Mouse (Mus musculus) ES-E14 (cell line): ENCODE results near the gene Flnb.

Source experiments
- CHD2 ChIP-seq: IDR thresholded peaks from 2 replicates; pipeline ENCODE4 v1.6.1; 2014; ENCODE audit warnings: mild to moderate bottlenecking, low read depth, low read length, inconsistent platforms
- MAFK ChIP-seq: IDR thresholded peaks from 2 replicates; pipeline ENCODE4 v1.6.1; 2014; ENCODE audit warnings: mild to moderate bottlenecking, low read depth, low read length, inconsistent platforms; ENCODE audit not compliant: insufficient read depth
- ZNF384 ChIP-seq: IDR thresholded peaks from 2 replicates; pipeline ENCODE4 v1.6.1; 2012; ENCODE audit warnings: low read depth, low read length, inconsistent platforms

DNA sequence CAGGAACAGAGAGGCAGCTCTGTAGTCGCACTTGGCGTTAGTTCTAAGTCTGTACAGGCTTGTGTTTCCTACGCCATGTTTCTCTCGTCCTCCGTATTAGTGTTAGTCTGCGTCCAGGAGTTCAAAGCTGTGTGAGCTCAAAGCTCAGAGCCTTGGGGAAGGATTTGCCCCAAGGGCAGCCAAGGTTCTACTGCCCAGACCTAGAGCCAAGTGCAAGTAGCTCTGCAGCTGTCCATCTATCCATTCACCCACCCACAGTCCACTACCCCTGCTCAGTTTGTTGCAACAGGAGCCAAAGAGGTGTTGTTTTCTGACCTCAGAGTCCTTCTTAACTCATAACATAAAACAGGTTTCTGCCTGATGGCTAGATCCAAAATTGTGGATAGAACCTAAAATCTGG lies 70.5 kb downstream of the Flnb start:
- TF ChIP-seq CHD2 (no peak), ZNF384 (no peak), MAFK (no peak)
